Mouse (Mus musculus) bone marrow, adult 2 months (tissue): ENCODE measurements at regions not wholly inside any gene's neighbourhood (a gene's known extent, or its start where the extent isn't known, plus 50 kb on each side); places are given as distances from the start of the nearest gene placed in this dataset.

Experiments
- CTCF ChIP-seq: fragments of 200-500 bp; IDR thresholded peaks from 2 replicates; pipeline ENCODE4 v1.5.1; 2011; ENCODE audit warnings: low read length, control low read depth; ENCODE audit not compliant: control insufficient read depth, insufficient read depth
- POLR2A ChIP-seq: fragments of 200-500 bp; IDR thresholded peaks from 2 replicates; pipeline ENCODE4 v1.6.1; 2011; ENCODE audit warnings: low read depth, mild to moderate bottlenecking, control low read depth, low read length, borderline replicate concordance; ENCODE audit not compliant: control insufficient read depth

DNA sequence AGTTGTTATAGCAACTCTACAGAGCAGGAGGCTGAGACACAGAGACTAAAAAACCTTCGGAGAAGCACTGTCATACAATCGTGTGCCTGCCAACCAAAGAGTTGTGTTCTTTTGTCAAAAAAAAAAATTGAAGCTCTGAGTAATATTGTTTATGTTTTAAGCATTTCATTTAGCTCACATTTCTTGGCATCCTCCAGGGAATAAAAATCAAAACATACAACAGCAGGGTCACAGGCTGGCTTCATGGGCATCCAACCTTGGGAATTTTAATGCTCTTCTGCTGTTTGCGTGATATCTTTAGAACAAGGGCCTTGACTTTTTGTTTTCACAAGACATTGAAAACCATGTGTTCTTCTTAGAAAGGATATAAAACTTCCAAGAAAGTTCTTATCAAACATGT lies 152.9 kb upstream of the Cxcl12 start:
- TF ChIP-seq CTCF (no peak), POLR2A (no peak)
